Mouse (Mus musculus) G1E (cell line): ENCODE results near the gene Zswim4. TPM values are rescaled to one million over a fixed set of nuclear protein-coding genes. Genes with fewer than 3 reads are reported as not detected.
A peak's percentile ranks its signal among the peaks of the same experiment; 100 is the strongest.

Experiments
- ATAC-seq: 2 replicates; pipeline ENCODE4 v1.8.0; 2016; ENCODE audit warnings: mild to moderate bottlenecking; ENCODE audit not compliant: insufficient number of reproducible peaks, poor library complexity, low FRiP score, severe bottlenecking; ENCODE audit errors: extremely low read depth
- DNase-seq: peaks from one replicate; pipeline ENCODE4 v3.0.0; 2012; ENCODE audit warnings: low spot score
- H3K27me3 ChIP-seq: 2 replicates; pipeline ENCODE4 v1.6.1; 2012; ENCODE audit warnings: mild to moderate bottlenecking, low read length, inconsistent platforms; ENCODE audit not compliant: insufficient read depth
- H3K36me3 ChIP-seq: replicated peaks from 2 replicates; pipeline ENCODE3; 2012; ENCODE audit warnings: mild to moderate bottlenecking, inconsistent platforms
- H3K4me1 ChIP-seq: 2 replicates; pipeline ENCODE4 v1.6.1; 2012; ENCODE audit warnings: low read depth, low read length, inconsistent platforms, mixed read lengths; ENCODE audit not compliant: insufficient read depth
- H3K4me3 ChIP-seq: 2 replicates; pipeline ENCODE4 v1.5.1; 2012; ENCODE audit warnings: low read depth, mild to moderate bottlenecking, inconsistent platforms, low read length, moderate library complexity, mixed read lengths
- H3K9me3 ChIP-seq: replicated peaks from 2 replicates; pipeline ENCODE4 v1.6.1; 2012; ENCODE audit warnings: inconsistent platforms
- CTCF ChIP-seq: IDR thresholded peaks from 2 replicates; pipeline ENCODE4 v1.5.1; 2012; ENCODE audit warnings: low read depth, low read length, inconsistent platforms, mixed read lengths
- GATA1 ChIP-seq: IDR thresholded peaks from 2 replicates; pipeline ENCODE4 v1.6.1; 2012; ENCODE audit warnings: borderline replicate concordance, low read length, inconsistent platforms, mixed read lengths
- GATA2 ChIP-seq: IDR thresholded peaks from 2 replicates; pipeline ENCODE4 v1.6.1; 2012; ENCODE audit warnings: low read depth, low read length, inconsistent platforms, borderline replicate concordance
- POLR2AphosphoS5 ChIP-seq: IDR thresholded peaks from 2 replicates; pipeline ENCODE4 v1.6.1; 2012; ENCODE audit warnings: low read depth, low read length, inconsistent platforms; ENCODE audit not compliant: insufficient replicate concordance
- TAL1 ChIP-seq: conservative IDR thresholded peaks from 2 replicates; pipeline ENCODE4 v1.6.1; 2012; ENCODE audit warnings: low read depth, low read length, inconsistent platforms, mixed read lengths
- polyA plus RNA-seq: library from polyadenylated mRNA; stranded (reverse); fragments of >175 nt; gene quantifications from 2 replicates; pipeline ENCODE4 v1.2.3, GENCODE M21; 2012
- total RNA-seq, 2 experiments: library from RNA; stranded (forward) in 1 of 2; stranded (reverse) in 1 of 2; fragments of 200-1000 nt in 1 of 2; fragments of >200 nt in 1 of 2; fragmentation: Nextera tagmentation in 1 of 2; gene quantifications; 2 replicates each; pipeline ENCODE4 v1.2.3; 2014 to 2017

Zswim4 gene
- total and polyA plus RNA-seq, 3 experiments, result 5.7 to 19.0 (median 8.5) TPM

GRCm38 (mm10) chr8:84269950-84270773 is 33.3 kb upstream of the Zswim4 start, which contains the start of gene Ccdc130:
Gene Ccdc130, minus strand, starts transcription at chr8:84270380.
- Histone ChIP-seq H3K9me3 (no peaks in the 10 kb centered on the region), H3K4me1 (peaks cover 36% of the 10 kb centered on the region), H3K27me3 (no peaks in the 10 kb centered on the region), H3K4me3 (peak within 1 kb of the TSS; percentile 91), H3K36me3 (peaks cover 38% of the 10 kb centered on the region)
- TF ChIP-seq CTCF, result no peak
- TF ChIP-seq POLR2AphosphoS5, result no peak
- no peak for TF ChIP-seq GATA1
- TF ChIP-seq GATA2, result no peak
- no peak for TF ChIP-seq TAL1
- ATAC-seq (peak; percentile 97), DNase-seq (peak; percentile 99)

GRCm38 (mm10) chr8:84261098-84261497 is 24.2 kb upstream of the Zswim4 start:
- no peak overlapping the region for H3K4me3 ChIP-seq
- H3K36me3 ChIP-seq, result peaks cover 87% of the 10 kb centered on the region
- H3K9me3 ChIP-seq, result no peaks in the 10 kb centered on the region
- DNase-seq, result no peak
- no peak for TF ChIP-seq GATA1
- no peak for TF ChIP-seq POLR2AphosphoS5
- no peak for TF ChIP-seq CTCF
- no peak for TF ChIP-seq TAL1
- TF ChIP-seq GATA2, result no peak
- no peaks in the 10 kb centered on the region for H3K27me3 ChIP-seq
- peaks cover 29% of the 10 kb centered on the region for H3K4me1 ChIP-seq
- no peak for ATAC-seq

GRCm38 (mm10) chr8:84256822-84257610 is 20.2 kb upstream of the Zswim4 start, which contains the start of gene Mri1:
Gene Mri1, minus strand, starts transcription at chr8:84257326.
- H3K36me3 ChIP-seq, result peaks cover 84% of the 10 kb centered on the region
- ATAC-seq (peak; percentile 52), DNase-seq (peak; percentile 85)
- no peaks in the 10 kb centered on the region for H3K9me3 ChIP-seq
- H3K4me1 ChIP-seq, result peaks cover 51% of the 10 kb centered on the region
- H3K27me3 ChIP-seq, result no peaks in the 10 kb centered on the region
- H3K4me3 ChIP-seq, result peak within 1 kb of the TSS; percentile 95
- TF ChIP-seq CTCF (no peak), POLR2AphosphoS5 (no peak), GATA2 (no peak), TAL1 (no peak), GATA1 (no peak)

GRCm38 (mm10) chr8:84256458-84256821 is 19.6 kb upstream of the Zswim4 start:
- H3K4me3 ChIP-seq, result peak overlapping the region; percentile 95
- TF ChIP-seq GATA2, result no peak
- TF ChIP-seq POLR2AphosphoS5, result no peak
- no peak for TF ChIP-seq CTCF
- TF ChIP-seq GATA1, result no peak
- TF ChIP-seq TAL1, result no peak
- no peaks in the 10 kb centered on the region for H3K27me3 ChIP-seq
- no peak for ATAC-seq
- H3K36me3 ChIP-seq, result peaks cover 84% of the 10 kb centered on the region
- peak; percentile 61 for DNase-seq
- no peaks in the 10 kb centered on the region for H3K9me3 ChIP-seq
- H3K4me1 ChIP-seq, result peaks cover 55% of the 10 kb centered on the region

GRCm38 (mm10) chr8:84255858-84256257 is 19.0 kb upstream of the Zswim4 start:
- Histone ChIP-seq H3K4me3 (peak overlapping the region; percentile 95), H3K4me1 (peaks cover 58% of the 10 kb centered on the region), H3K36me3 (peaks cover 84% of the 10 kb centered on the region), H3K9me3 (no peaks in the 10 kb centered on the region), H3K27me3 (no peaks in the 10 kb centered on the region)
- DNase-seq (peak; percentile 39), ATAC-seq (no peak)
- TF ChIP-seq TAL1 (no peak), POLR2AphosphoS5 (no peak), CTCF (no peak), GATA1 (no peak), GATA2 (no peak)
